Mouse (Mus musculus) hindbrain, embryonic 16.5 days (tissue): ENCODE measurements around the gene Myh7. TPM values are rescaled to one million over a fixed set of nuclear protein-coding genes. Genes with fewer than 3 reads are reported as not detected.

ENCODE experiments used
- ATAC-seq: fragments of 200-750 bp; cut with Nextera tagmentation; 2 replicates; pipeline ENCODE4 v1.8.0; 2017; ENCODE audit warnings: moderate TSS enrichment, moderate library complexity
- H3K27ac ChIP-seq: fragments of 300-500 bp; sonication (generic); 2 replicates; pipeline ENCODE4 v1.5.1; 2014; ENCODE audit warnings: low read depth, mild to moderate bottlenecking, control low read depth, low read length, moderate library complexity
- H3K27me3 ChIP-seq: fragments of 300-500 bp; sonication (generic); replicated peaks from 2 replicates; pipeline ENCODE4 v1.6.1; 2014; ENCODE audit warnings: low read length; ENCODE audit not compliant: control insufficient read depth, insufficient read depth
- H3K36me3 ChIP-seq: fragments of 300-500 bp; sonication (generic); 2 replicates; pipeline ENCODE4 v1.6.1; 2014; ENCODE audit warnings: mild to moderate bottlenecking, low read length, moderate library complexity, mixed read lengths; ENCODE audit not compliant: control insufficient read depth, insufficient read depth
- H3K4me1 ChIP-seq: fragments of 300-500 bp; sonication (generic); 2 replicates; pipeline ENCODE4 v1.6.1; 2014; ENCODE audit warnings: low read depth, low read length; ENCODE audit not compliant: control insufficient read depth, insufficient read depth
- H3K4me2 ChIP-seq: fragments of 300-500 bp; sonication (generic); 2 replicates; pipeline ENCODE4 v1.6.1; 2014; ENCODE audit warnings: mild to moderate bottlenecking, low read length, control low read depth, moderate library complexity
- H3K4me3 ChIP-seq: fragments of 300-500 bp; sonication (generic); 2 replicates; pipeline ENCODE4 v1.5.1; 2014; ENCODE audit warnings: mild to moderate bottlenecking, low read length, control low read depth, moderate library complexity
- H3K9ac ChIP-seq: fragments of 300-500 bp; sonication (generic); 2 replicates; pipeline ENCODE4 v1.6.1; 2014; ENCODE audit warnings: low read depth, mild to moderate bottlenecking, control low read depth, low read length, moderate library complexity
- H3K9me3 ChIP-seq: fragments of 300-500 bp; sonication (generic); 2 replicates; pipeline ENCODE4 v1.6.1; 2014; ENCODE audit warnings: mild to moderate bottlenecking, low read length, moderate library complexity; ENCODE audit not compliant: control insufficient read depth
- WGBS: fragments of 180-500 bp; shearing (Covaris S2); extraction: QIAGEN DNeasy Blood & Tissue Kit; methylation state at CpG from one replicate; pipeline ENCODE4 v1.1.7; 2014; 5-methylcytosine and 5-hydroxymethylcytosine counted together
- polyA plus RNA-seq: library from polyadenylated mRNA; unstranded; fragments of >200 nt; fragmentation: Nextera tagmentation; extraction: Ambion mirVana; gene quantifications from 2 replicates; pipeline ENCODE4 v1.2.1, GENCODE M21; 2015

Myh7 gene
- polyA plus RNA-seq, 1 experiment from 2014 or later: 8.5 TPM

DNA sequence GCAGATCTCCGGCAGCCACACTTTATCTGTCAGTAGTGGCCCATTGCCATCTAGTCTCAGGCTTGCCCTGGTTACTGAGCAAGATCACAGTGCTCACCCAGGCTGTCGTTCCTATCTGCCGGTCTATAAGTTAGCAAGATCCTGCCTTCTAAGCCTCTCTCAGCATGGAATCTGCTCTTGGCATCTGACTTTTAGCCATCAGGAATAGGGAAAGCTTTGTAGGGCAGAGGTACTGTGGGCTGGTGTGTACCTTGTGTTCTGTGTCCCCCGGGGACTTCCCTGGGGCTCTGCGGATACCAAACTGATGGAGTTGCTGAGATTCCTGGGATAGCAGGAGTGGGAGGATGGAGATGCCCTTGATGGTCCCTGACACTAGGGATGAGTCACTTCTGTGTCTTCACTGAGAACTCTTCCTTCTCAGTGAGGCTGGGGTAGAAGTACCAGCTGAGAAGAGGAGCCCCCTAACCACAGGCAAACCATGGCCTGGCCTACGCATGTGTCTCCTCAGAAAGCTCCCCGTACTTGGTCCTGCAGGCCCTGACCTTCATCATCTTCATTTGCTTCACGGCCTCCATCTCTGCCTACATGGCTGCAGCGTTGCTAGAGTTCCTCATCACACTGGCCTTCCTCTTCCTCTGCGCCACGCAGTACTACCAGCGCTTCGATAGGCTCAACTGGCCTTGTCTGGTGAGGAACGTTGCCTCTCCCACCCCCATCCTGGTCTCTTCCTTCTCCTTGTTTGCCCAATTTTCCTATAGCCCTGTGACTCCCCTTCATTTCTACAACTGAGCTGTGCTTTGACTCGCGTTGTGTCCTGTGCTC, 56.9 kb downstream of the Myh7 start:
- no peak overlapping the region for H3K27ac ChIP-seq
- no peak overlapping the region for H3K4me3 ChIP-seq
- peaks cover 4% of the 10 kb centered on the region for H3K4me1 ChIP-seq
- WGBS: 91% methylated on average over 16 of the region's 16 CpGs
- no peaks in the 10 kb centered on the region for H3K36me3 ChIP-seq
- no peaks in the 10 kb centered on the region for H3K9me3 ChIP-seq
- no peak overlapping the region for H3K4me2 ChIP-seq
- no peak for ATAC-seq
- no peak overlapping the region for H3K9ac ChIP-seq
- no peaks in the 10 kb centered on the region; the same call in 1 of the 2 replicates for H3K27me3 ChIP-seq

DNA sequence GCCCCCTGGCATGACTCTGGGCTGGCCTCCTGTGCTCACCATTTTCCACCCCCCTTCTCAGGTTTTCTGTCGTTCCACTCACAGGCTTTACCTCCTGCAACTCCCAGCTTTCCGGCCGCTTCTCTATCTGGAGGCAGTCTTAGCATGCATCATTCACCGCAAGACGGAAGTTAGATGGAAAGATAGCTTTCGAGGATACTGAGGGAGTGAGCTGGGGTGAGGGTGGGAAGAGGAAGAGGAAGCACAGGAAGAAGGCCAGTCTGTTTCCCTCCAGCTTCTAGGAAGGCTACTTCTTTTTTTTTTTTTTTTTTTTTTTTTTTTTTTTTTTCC, 57.6 kb downstream of the Myh7 start:
- WGBS: 51% methylated on average over 6 of the region's 6 CpGs
- ATAC-seq: no peak
- H3K27ac ChIP-seq: peak overlapping the region; percentile 63; the same call in 1 of the 2 replicates
- H3K36me3 ChIP-seq: no peaks in the 10 kb centered on the region
- H3K27me3 ChIP-seq: no peaks in the 10 kb centered on the region; the same call in 1 of the 2 replicates
- H3K9ac ChIP-seq: 0 out of 2 replicates have a peak overlapping the region, but pooled peaks have one; percentile 8
- peaks cover 5% of the 10 kb centered on the region for H3K4me1 ChIP-seq
- no peaks in the 10 kb centered on the region for H3K9me3 ChIP-seq
- H3K4me3 ChIP-seq: no peak overlapping the region
- peak overlapping the region; percentile 2; the same call in 1 of the 2 replicates for H3K4me2 ChIP-seq

DNA sequence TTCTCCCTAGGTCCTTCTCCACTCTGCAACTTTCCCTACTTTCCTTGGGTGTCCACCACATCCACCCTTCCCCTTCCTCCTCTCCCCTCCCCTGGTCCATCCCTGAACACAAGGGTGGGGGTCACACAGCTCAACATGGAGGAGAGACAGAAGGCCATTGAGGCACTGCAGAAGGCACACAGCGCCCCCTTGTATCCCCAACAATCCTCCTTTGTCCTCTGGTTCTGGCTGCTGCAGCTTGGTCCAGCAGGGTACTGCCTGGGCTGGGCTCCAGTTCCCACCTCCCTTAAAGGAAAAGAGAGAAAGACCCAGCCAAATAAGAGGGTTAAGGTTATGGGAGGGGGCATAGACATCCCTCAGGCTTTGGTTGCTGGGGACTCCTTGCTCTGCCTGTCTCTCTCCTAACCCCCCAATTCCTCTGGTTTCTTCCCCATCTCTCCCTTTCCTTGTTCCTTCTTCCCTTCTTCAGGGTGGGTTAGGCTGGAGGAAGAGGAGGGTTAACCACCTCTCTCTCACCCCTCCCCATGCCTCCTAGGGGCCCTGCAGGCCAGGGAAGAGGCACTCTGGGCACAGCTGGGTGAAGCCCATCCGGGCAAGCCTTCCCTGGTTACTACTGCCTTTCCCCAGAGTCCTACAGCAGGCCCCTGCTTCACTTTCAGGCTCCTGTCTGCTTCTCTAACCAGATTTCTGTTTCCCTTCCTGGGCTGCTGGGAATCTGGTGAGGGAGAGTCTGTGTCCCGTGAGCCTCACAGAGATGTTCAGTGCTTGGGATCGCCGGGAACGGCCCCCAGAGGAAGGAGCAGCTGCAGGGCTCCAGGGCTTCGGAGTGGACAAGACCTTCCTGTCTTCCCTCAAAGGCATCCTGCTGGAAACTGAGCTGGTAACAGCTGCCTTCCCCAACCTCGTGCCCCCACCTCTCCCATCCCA, 58.3 kb downstream of the Myh7 start, which contains the start of gene Cmtm5:
Gene Cmtm5, plus strand, starts transcription at position 358 of the 927 bp plus-strand sequence.
- peaks cover 5% of the 10 kb centered on the region for H3K4me1 ChIP-seq
- H3K4me2 ChIP-seq: peak within 1 kb of the TSS; percentile 2; the same call in 1 of the 2 replicates
- no peaks in the 10 kb centered on the region for H3K36me3 ChIP-seq
- peak within 1 kb of the TSS; percentile 8; the same call in 1 of the 2 replicates for H3K9ac ChIP-seq
- H3K27ac ChIP-seq: peak within 1 kb of the TSS; percentile 63
- WGBS: 24% methylated on average over 8 of the region's 8 CpGs
- H3K9me3 ChIP-seq: no peaks in the 10 kb centered on the region
- peak; percentile 90 for ATAC-seq
- no peaks in the 10 kb centered on the region; the same call in 1 of the 2 replicates for H3K27me3 ChIP-seq
- no peak within 1 kb of the TSS for H3K4me3 ChIP-seq

DNA sequence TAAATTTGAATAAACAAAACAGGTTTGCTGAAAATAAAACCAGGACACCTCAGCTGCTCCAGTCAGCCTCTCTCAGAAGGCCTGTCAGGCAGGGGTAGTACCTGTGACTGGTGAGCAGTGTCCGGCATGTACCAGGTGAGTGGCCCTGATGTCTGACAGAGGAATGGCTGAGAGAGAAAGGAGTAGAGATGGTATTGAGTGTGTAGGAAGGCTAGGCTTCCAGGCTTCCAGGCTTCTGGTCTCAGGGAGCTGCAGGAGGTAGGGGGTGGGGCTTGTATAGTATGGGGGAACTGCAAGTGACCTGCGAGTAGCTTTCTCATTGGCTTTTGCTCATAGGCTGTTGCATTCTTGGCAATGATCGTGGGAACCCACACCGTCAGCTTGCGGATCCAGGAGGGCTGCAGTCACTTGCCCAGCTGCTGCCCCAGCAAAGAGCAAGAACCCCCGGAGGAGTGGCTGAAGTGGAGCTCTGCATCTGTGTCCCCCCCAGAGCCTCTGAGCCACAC, 61.7 kb downstream of the Myh7 start, which contains the start of gene Il25:
Gene Il25, plus strand, starts transcription at position 51 of the 506 bp plus-strand sequence.
- Histone ChIP-seq H3K27me3 (no peaks in the 10 kb centered on the region), H3K9ac (0 out of 2 replicates have a peak within 1 kb of the TSS, but pooled peaks have one; percentile 28), H3K4me3 (no peak within 1 kb of the TSS), H3K4me2 (peak within 1 kb of the TSS; percentile 9; the same call in 1 of the 2 replicates), H3K4me1 (peaks cover 10% of the 10 kb centered on the region), H3K36me3 (no peaks in the 10 kb centered on the region), H3K9me3 (no peaks in the 10 kb centered on the region), H3K27ac (no peak within 1 kb of the TSS)
- 22% methylated on average over 6 of the region's 6 CpGs for WGBS
- ATAC-seq: 0 out of 2 replicates have a peak, but pooled peaks have one; percentile 18

DNA sequence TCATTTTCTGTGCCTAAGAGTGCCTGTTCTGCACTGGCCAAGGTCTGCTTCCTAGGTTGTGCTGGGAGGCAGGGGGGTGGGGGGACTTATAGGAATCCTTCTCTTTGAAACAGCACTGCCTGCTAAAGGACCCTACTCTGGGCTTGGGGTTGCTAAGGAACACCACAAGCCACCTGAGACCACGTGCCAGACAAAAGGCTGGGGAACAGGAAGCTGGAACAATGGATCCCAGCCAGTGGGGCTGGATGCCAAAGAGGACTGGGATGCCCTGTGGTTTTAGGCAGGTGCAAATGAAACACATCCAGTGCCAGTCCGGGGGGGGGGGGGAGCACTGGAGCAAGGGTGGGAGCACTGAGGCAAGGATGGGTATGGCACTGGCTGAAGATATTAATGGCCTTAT, 64.0 kb downstream of the Myh7 start:
- Histone ChIP-seq H3K9ac (no peak overlapping the region), H3K36me3 (no peaks in the 10 kb centered on the region), H3K4me2 (no peak overlapping the region), H3K27ac (no peak overlapping the region), H3K9me3 (no peaks in the 10 kb centered on the region), H3K27me3 (no peaks in the 10 kb centered on the region), H3K4me3 (no peak overlapping the region), H3K4me1 (peaks cover 24% of the 10 kb centered on the region)
- 26% methylated on average over 2 of the region's 2 CpGs for WGBS
- no peak for ATAC-seq

DNA sequence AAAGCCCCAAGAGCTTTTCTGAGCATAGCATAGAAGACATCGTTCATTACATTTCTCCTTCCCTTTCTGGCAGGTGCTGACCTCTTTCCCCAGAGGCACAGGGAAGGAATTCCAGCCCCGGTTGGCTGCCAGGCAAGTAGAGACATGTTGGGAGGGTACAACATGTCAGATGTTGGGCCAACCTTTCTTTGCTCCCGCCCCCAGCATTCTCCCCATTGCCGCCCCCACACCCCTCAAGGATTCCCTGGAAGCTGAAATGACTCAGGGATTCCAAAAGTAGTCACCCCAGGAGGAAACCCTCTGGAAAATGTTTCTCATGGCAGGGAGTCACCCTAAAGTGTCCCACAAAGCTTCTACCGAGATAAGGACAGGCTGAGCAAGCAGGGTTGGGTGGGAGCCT, 64.6 kb downstream of the Myh7 start:
- WGBS: 71% methylated on average over 5 of the region's 5 CpGs
- H3K4me2 ChIP-seq: no peak overlapping the region
- no peaks in the 10 kb centered on the region for H3K36me3 ChIP-seq
- no peak overlapping the region for H3K9ac ChIP-seq
- no peaks in the 10 kb centered on the region for H3K27me3 ChIP-seq
- ATAC-seq: no peak
- H3K4me1 ChIP-seq: peaks cover 24% of the 10 kb centered on the region
- no peak overlapping the region for H3K4me3 ChIP-seq
- H3K9me3 ChIP-seq: no peaks in the 10 kb centered on the region
- no peak overlapping the region for H3K27ac ChIP-seq

DNA sequence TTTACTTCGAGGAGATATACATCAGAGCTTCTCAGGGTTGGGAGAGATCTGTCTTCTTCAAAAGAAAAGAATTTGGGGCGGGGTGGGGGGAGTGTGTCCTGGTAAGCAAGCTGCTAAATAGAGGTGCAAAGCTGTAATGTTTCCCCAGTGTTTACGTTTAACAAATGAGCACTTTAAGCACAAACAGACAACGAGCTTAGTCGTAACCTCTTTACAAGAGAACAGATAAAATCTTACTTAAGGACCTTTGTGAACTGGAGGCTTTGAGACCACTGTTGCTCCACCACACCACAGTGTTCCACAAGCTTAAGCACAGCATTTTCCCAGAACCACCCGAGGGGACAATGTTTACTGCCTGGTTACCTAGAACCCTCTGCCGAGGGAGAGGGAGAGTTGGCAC, 67.1 kb downstream of the Myh7 start:
- H3K4me3 ChIP-seq: peak overlapping the region; percentile 48
- peak overlapping the region; percentile 78 for H3K9ac ChIP-seq
- peaks cover 19% of the 10 kb centered on the region for H3K4me1 ChIP-seq
- 21% methylated on average over 7 of the region's 7 CpGs for WGBS
- peak overlapping the region; percentile 92 for H3K27ac ChIP-seq
- H3K36me3 ChIP-seq: no peaks in the 10 kb centered on the region
- peak overlapping the region; percentile 96 for H3K4me2 ChIP-seq
- no peak for ATAC-seq
- H3K27me3 ChIP-seq: no peaks in the 10 kb centered on the region
- no peaks in the 10 kb centered on the region for H3K9me3 ChIP-seq

DNA sequence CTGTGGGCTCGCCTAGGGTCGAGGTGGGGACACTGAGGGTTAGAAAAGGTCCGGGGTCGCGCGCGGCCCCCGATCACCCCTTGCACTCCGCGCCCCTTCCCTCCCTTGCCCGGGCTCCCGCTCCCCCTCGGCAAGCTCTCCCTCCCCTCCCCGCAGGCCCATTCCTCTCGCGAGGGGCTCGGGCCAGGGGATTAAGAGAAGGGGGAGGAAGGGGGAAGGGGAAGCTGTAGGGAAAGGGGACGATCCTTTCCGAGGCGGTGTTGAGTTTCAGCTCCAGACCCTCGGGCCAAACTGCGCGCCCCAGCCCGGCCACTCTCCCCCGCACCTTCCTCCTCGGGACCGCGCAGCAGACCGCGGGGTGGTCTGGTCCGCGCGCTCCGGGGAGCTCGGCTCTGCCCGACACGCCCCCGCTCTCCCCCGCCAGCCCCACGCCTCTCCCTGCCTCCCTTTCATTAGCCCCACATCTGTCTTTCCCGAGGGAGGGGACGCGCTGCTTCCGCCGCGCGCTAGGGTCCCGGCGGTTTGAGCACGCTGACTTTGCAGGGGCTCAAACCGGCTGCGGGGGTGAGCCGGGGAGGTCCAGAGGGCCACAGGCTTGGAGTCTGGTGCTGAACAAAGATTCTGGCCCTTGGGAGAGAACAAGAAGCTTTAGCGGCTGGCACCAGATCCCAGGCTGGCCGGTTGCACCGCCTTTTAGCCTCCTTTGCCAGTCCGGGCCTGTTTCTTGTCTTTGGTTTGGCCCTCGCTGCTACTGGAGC, 67.8 kb downstream of the Myh7 start:
- no peaks in the 10 kb centered on the region for H3K27me3 ChIP-seq
- peaks cover 3% of the 10 kb centered on the region for H3K9me3 ChIP-seq
- ATAC-seq: peak; percentile 56
- peak overlapping the region; percentile 78 for H3K9ac ChIP-seq
- H3K4me3 ChIP-seq: peak overlapping the region; percentile 48
- peak overlapping the region; percentile 92 for H3K27ac ChIP-seq
- WGBS: 0% methylated on average over 51 of the region's 58 CpGs
- H3K36me3 ChIP-seq: no peaks in the 10 kb centered on the region
- H3K4me2 ChIP-seq: peak overlapping the region; percentile 96
- peaks cover 19% of the 10 kb centered on the region for H3K4me1 ChIP-seq
